Mouse (Mus musculus) MEL (cell line): Measurements from ENCODE around the gene Rps21. TPM values are rescaled to one million over a fixed set of nuclear protein-coding genes. Genes with fewer than 3 reads are reported as not detected.

Experiments used
- DNase-seq: peaks from one replicate; pipeline ENCODE4 v3.0.0; 2011; ENCODE audit warnings: low read depth, low spot score
- H3K27ac ChIP-seq: 2 replicates; pipeline ENCODE4 v1.5.1; 2012; ENCODE audit warnings: low read depth, mild to moderate bottlenecking, control low read depth, low read length, moderate library complexity; ENCODE audit not compliant: control insufficient read depth
- H3K27me3 ChIP-seq, 2 experiments: fragments of 150-350 bp in 1 of 2; sonication (generic) in 1 of 2; 2 replicates each; pipeline ENCODE4 v1.6.1; 2012; ENCODE audit warnings: low read length in 2 of 2, mild to moderate bottlenecking in 2 of 2, improper control_type of control experiment in 1 of 2, moderate library complexity in 1 of 2; ENCODE audit not compliant: insufficient read depth in 2 of 2, control insufficient read depth in 1 of 2
- H3K36me3 ChIP-seq, 2 experiments: 2 replicates each; pipeline ENCODE4 v1.6.1; 2012 to 2014; ENCODE audit warnings: low read length in 2 of 2, improper control_type of control experiment in 1 of 2, inconsistent platforms in 1 of 2, mild to moderate bottlenecking in 1 of 2; ENCODE audit not compliant: insufficient read depth in 2 of 2, control insufficient read depth in 1 of 2
- H3K4me1 ChIP-seq, 2 experiments: fragments of 150-350 bp in 1 of 2; sonication (generic) in 1 of 2; 2 replicates each; pipeline ENCODE4 v1.6.1; 2012; ENCODE audit warnings: low read length in 2 of 2, improper control_type of control experiment in 1 of 2, mild to moderate bottlenecking in 1 of 2; ENCODE audit not compliant: insufficient read depth in 2 of 2, control insufficient read depth in 1 of 2
- H3K4me3 ChIP-seq, 2 experiments: fragments of 150-350 bp in 1 of 2; sonication (generic) in 1 of 2; 2 replicates each; pipeline ENCODE4 v1.5.1; 2012; ENCODE audit warnings: low read depth in 2 of 2, low read length in 2 of 2, mild to moderate bottlenecking in 2 of 2, moderate library complexity in 2 of 2, control low read depth in 1 of 2, improper control_type of control experiment in 1 of 2; ENCODE audit not compliant: control insufficient read depth in 1 of 2, insufficient read depth in 1 of 2
- H3K79me2 ChIP-seq: 2 replicates; pipeline ENCODE4 v1.6.1; 2012; ENCODE audit warnings: mild to moderate bottlenecking, low read length, moderate library complexity; ENCODE audit not compliant: control insufficient read depth, poor library complexity, insufficient read depth
- H3K9ac ChIP-seq: 2 replicates; pipeline ENCODE4 v1.6.1; 2012; ENCODE audit warnings: low read depth, mild to moderate bottlenecking, control low read depth, low read length, moderate library complexity; ENCODE audit not compliant: control insufficient read depth, poor library complexity, severe bottlenecking
- H3K9me3 ChIP-seq: fragments of 150-350 bp; sonication (generic); replicated peaks from 2 replicates; pipeline ENCODE4 v1.6.1; 2012; ENCODE audit warnings: mild to moderate bottlenecking, low read length, improper control_type of control experiment, moderate library complexity; ENCODE audit not compliant: insufficient read depth
- BHLHE40 ChIP-seq: IDR thresholded peaks from 2 replicates; pipeline ENCODE4 v1.6.1; 2012; ENCODE audit warnings: low read depth, mild to moderate bottlenecking, inconsistent platforms, low read length, improper control_type of control experiment, borderline replicate concordance
- CTCF ChIP-seq, 3 experiments: IDR thresholded peaks in 2 of 3; conservative IDR thresholded peaks in 1 of 3; 2 replicates each; pipeline ENCODE4 v1.5.1; 2011 to 2012; ENCODE audit warnings: low read length in 3 of 3, low read depth in 2 of 3, mild to moderate bottlenecking in 2 of 3, improper control_type of control experiment in 1 of 3, inconsistent platforms in 1 of 3, mixed read lengths in 1 of 3, moderate library complexity in 1 of 3; ENCODE audit not compliant: control insufficient read depth in 1 of 3, insufficient read depth in 1 of 3, poor library complexity in 1 of 3, severe bottlenecking in 1 of 3
- E2F4 ChIP-seq: IDR thresholded peaks from 2 replicates; pipeline ENCODE4 v1.6.1; 2011; ENCODE audit warnings: low read depth, low read length, improper control_type of control experiment, borderline replicate concordance
- EP300 ChIP-seq, 2 experiments: IDR thresholded peaks; 2 replicates each; pipeline ENCODE4 v1.6.1; 2011; ENCODE audit warnings: improper control_type of control experiment in 2 of 2, low read length in 2 of 2, low read depth in 1 of 2, mild to moderate bottlenecking in 1 of 2
- ETS1 ChIP-seq: IDR thresholded peaks from 2 replicates; pipeline ENCODE4 v1.6.1; 2012; ENCODE audit warnings: low read depth, mild to moderate bottlenecking, inconsistent platforms, low read length, improper control_type of control experiment, moderate library complexity
- GATA1 ChIP-seq: IDR thresholded peaks from 2 replicates; pipeline ENCODE4 v1.6.1; 2011; ENCODE audit warnings: low read depth, low read length, improper control_type of control experiment
- JUND ChIP-seq: IDR thresholded peaks from 2 replicates; pipeline ENCODE4 v1.6.1; 2011; ENCODE audit warnings: low read depth, mild to moderate bottlenecking, improper control_type of control experiment, low read length
- KAT2A ChIP-seq: conservative IDR thresholded peaks from 2 replicates; pipeline ENCODE4 v1.6.1; 2012; ENCODE audit warnings: low read depth, low read length, improper control_type of control experiment, inconsistent platforms
- MAX ChIP-seq: IDR thresholded peaks from 2 replicates; pipeline ENCODE4 v1.6.1; 2011; ENCODE audit warnings: low read length, improper control_type of control experiment
- MAZ ChIP-seq: IDR thresholded peaks from 2 replicates; pipeline ENCODE4 v1.6.1; 2012; ENCODE audit warnings: low read depth, mild to moderate bottlenecking, inconsistent platforms, low read length, improper control_type of control experiment
- MEF2A ChIP-seq: IDR thresholded peaks from 2 replicates; pipeline ENCODE4 v1.6.1; 2014; ENCODE audit warnings: low read depth, mild to moderate bottlenecking, inconsistent platforms, low read length, improper control_type of control experiment; ENCODE audit not compliant: poor library complexity, insufficient replicate concordance, severe bottlenecking; ENCODE audit errors: extremely low read depth
- MXI1 ChIP-seq: IDR thresholded peaks from 2 replicates; pipeline ENCODE4 v1.6.1; 2011; ENCODE audit warnings: mild to moderate bottlenecking, low read depth, low read length, improper control_type of control experiment
- MYC ChIP-seq: IDR thresholded peaks from 2 replicates; pipeline ENCODE4 v1.6.1; 2011; ENCODE audit warnings: low read depth, mild to moderate bottlenecking, low read length, improper control_type of control experiment, moderate library complexity
- NELFE ChIP-seq: IDR thresholded peaks from 2 replicates; pipeline ENCODE4 v1.6.1; 2011; ENCODE audit warnings: low read depth, low read length, improper control_type of control experiment
- NRF1 ChIP-seq: IDR thresholded peaks from 2 replicates; pipeline ENCODE4 v1.6.1; 2014; ENCODE audit warnings: low read depth, mild to moderate bottlenecking, inconsistent platforms, low read length, improper control_type of control experiment, moderate library complexity; ENCODE audit not compliant: poor library complexity, insufficient read depth, severe bottlenecking
- POLR2AphosphoS5 ChIP-seq: IDR thresholded peaks from 2 replicates; pipeline ENCODE4 v1.6.1; 2012; ENCODE audit warnings: low read depth, borderline replicate concordance, mild to moderate bottlenecking, inconsistent platforms, low read length, moderate library complexity, mixed read lengths
- RAD21 ChIP-seq: IDR thresholded peaks from 2 replicates; pipeline ENCODE4 v1.6.1; 2011; ENCODE audit warnings: mild to moderate bottlenecking, low read depth, low read length, improper control_type of control experiment
- SIN3A ChIP-seq: IDR thresholded peaks from 2 replicates; pipeline ENCODE4 v1.6.1; 2012; ENCODE audit warnings: low read length, improper control_type of control experiment, inconsistent platforms
- SMC3 ChIP-seq: IDR thresholded peaks from 2 replicates; pipeline ENCODE4 v1.6.1; 2011; ENCODE audit warnings: low read depth, low read length, improper control_type of control experiment
- TAL1 ChIP-seq: IDR thresholded peaks from 2 replicates; pipeline ENCODE4 v1.6.1; 2012; ENCODE audit warnings: mild to moderate bottlenecking, inconsistent platforms, low read length, moderate library complexity, mixed read lengths
- TBP ChIP-seq: IDR thresholded peaks from 2 replicates; pipeline ENCODE4 v1.8.0; 2011; ENCODE audit warnings: low read depth, low read length, improper control_type of control experiment
- TCF12 ChIP-seq: IDR thresholded peaks from 2 replicates; pipeline ENCODE4 v1.6.1; 2014; ENCODE audit warnings: low read depth, mild to moderate bottlenecking, inconsistent platforms, low read length, improper control_type of control experiment, moderate library complexity
- UBTF ChIP-seq: IDR thresholded peaks from 2 replicates; pipeline ENCODE4 v1.6.1; 2012; ENCODE audit warnings: low read depth, mild to moderate bottlenecking, inconsistent platforms, low read length, improper control_type of control experiment, moderate library complexity, borderline replicate concordance; ENCODE audit not compliant: insufficient read depth
- USF1 ChIP-seq: IDR thresholded peaks from 2 replicates; pipeline ENCODE4 v1.6.1; 2014; ENCODE audit warnings: low read depth, mild to moderate bottlenecking, inconsistent platforms, low read length, improper control_type of control experiment, moderate library complexity
- USF2 ChIP-seq, 2 experiments: IDR thresholded peaks; 2 replicates each; pipeline ENCODE4 v1.6.1; 2011 to 2012; ENCODE audit warnings: improper control_type of control experiment in 2 of 2, low read length in 2 of 2, borderline replicate concordance in 1 of 2, inconsistent platforms in 1 of 2, low read depth in 1 of 2, mild to moderate bottlenecking in 1 of 2; ENCODE audit not compliant: insufficient read depth in 1 of 2
- ZMIZ1 ChIP-seq: IDR thresholded peaks from 2 replicates; pipeline ENCODE4 v1.6.1; 2012; ENCODE audit warnings: low read depth, mild to moderate bottlenecking, inconsistent platforms, low read length, improper control_type of control experiment, moderate library complexity
- ZNF384 ChIP-seq: IDR thresholded peaks from 2 replicates; pipeline ENCODE4 v1.6.1; 2012; ENCODE audit warnings: low read depth, mild to moderate bottlenecking, inconsistent platforms, low read length, improper control_type of control experiment
- polyA plus RNA-seq, 2 experiments: library from polyadenylated mRNA; stranded (reverse) in 1 of 2; unstranded in 1 of 2; fragments of >175 nt in 1 of 2; fragments of >200 nt in 1 of 2; gene quantifications; 2 replicates each; pipeline versions ENCODE4 v1.2.1 to v1.2.4; 2012; ENCODE audit warnings: low replicate concordance in 2 of 2, low read depth in 1 of 2; ENCODE audit not compliant: insufficient read length in 2 of 2, insufficient read depth in 1 of 2, missing spikeins in 1 of 2
- total RNA-seq: library from RNA; depleted of rRNA; stranded (reverse); fragments of 300-350 nt; gene quantifications from 2 replicates; pipeline ENCODE4 v1.2.3, GENCODE M21; 2012

Rps21 gene
- total and polyA plus RNA-seq, 3 experiments, result 995 to 4,916 (median 1,182) TPM

- TF ChIP-seq MXI1, result 0 out of 2 replicates have a peak, but pooled peaks have one; percentile 10
Observed at GRCm38 (mm10) chr2:180236930-180237329, 20.2 kb upstream of the Rps21 start (continued).

- Histone ChIP-seq H3K9me3 (no peaks in the 10 kb centered on the region), H3K36me3 (peaks cover 0 to 24% of the 10 kb centered on the region in 2 experiments; a peak in 2 of 4 replicates)
- no peak for TF ChIP-seq BHLHE40
- TF ChIP-seq ZNF384, result peak; percentile 15; the same call in 1 of the 2 replicates
- TF ChIP-seq, all 39 proteins: peak for 1
- H3K27ac ChIP-seq, result peak overlapping the region; percentile 52
- peaks cover 9 to 34% of the 10 kb centered on the region in 2 experiments for H3K4me1 ChIP-seq
- no peaks in the 10 kb centered on the region for H3K27me3 ChIP-seq
- H3K9ac ChIP-seq, result no peak overlapping the region
- DNase-seq, result no peak
- no peak overlapping the region for H3K4me3 ChIP-seq
- no peaks in the 10 kb centered on the region for H3K79me2 ChIP-seq
Observed at GRCm38 (mm10) chr2:180237601-180238345, 19.4 kb upstream of the Rps21 start.

GRCm38 (mm10) chr2:180238591-180238990 is 18.6 kb upstream of the Rps21 start:
- peak overlapping the region; percentile 56 for H3K27ac ChIP-seq
- no peaks in the 10 kb centered on the region for H3K9me3 ChIP-seq
- no peak overlapping the region for H3K9ac ChIP-seq
- H3K4me1 ChIP-seq, result peaks cover 9 to 34% of the 10 kb centered on the region in 2 experiments
- H3K79me2 ChIP-seq, result no peaks in the 10 kb centered on the region
- peak; percentile 79 for DNase-seq
- H3K4me3 ChIP-seq, result no peak overlapping the region
- H3K27me3 ChIP-seq, result no peaks in the 10 kb centered on the region
- H3K36me3 ChIP-seq, result peaks cover 0 to 24% of the 10 kb centered on the region in 2 experiments; a peak in 2 of 4 replicates
- no peak for TF ChIP-seq KAT2A
- TF ChIP-seq TBP, result no peak
- peak in 1 of 3 experiments; percentile 7; a peak in 1 of 6 replicates for TF ChIP-seq CTCF (IDR thresholded peaks at IDR 0.05 in 2 of 3, conservative IDR thresholded peaks at IDR 0.05 in 1 of 3; ENCODE audit: control insufficient read depth in 1 of 3, insufficient read depth in 1 of 3, low read depth in 2 of 3, low read length in 3 of 3, poor library complexity in 1 of 3, severe bottlenecking in 1 of 3)
- TF ChIP-seq MAX, result peak; percentile 51; the same call in 1 of the 2 replicates
- peak; percentile 66; the same call in 1 of the 2 replicates for TF ChIP-seq JUND
- TF ChIP-seq GATA1, result peak; percentile 81
- TF ChIP-seq SIN3A, result peak; percentile 46; the same call in 1 of the 2 replicates
- TF ChIP-seq TCF12, result peak; percentile 67
- peak; percentile 93 for TF ChIP-seq ETS1
- TF ChIP-seq ZMIZ1, result no peak
- TF ChIP-seq E2F4, result no peak
- 0 out of 2 replicates have a peak, but pooled peaks have one; percentile 23 for TF ChIP-seq MAZ
- TF ChIP-seq UBTF, result no peak
- TF ChIP-seq MEF2A, result no peak
- no peak for TF ChIP-seq SMC3
- TF ChIP-seq NRF1, result no peak
- no peak for TF ChIP-seq USF2 (IDR thresholded peaks at IDR 0.05; ENCODE audit: borderline replicate concordance in 1 of 2, insufficient read depth in 1 of 2, low read depth in 1 of 2, low read length in 2 of 2)
- no peak for TF ChIP-seq USF1
- no peak for TF ChIP-seq NELFE
- TF ChIP-seq MYC, result peak; percentile 59; the same call in 1 of the 2 replicates
- peak; percentile 79 to 80 for TF ChIP-seq EP300 (IDR thresholded peaks at IDR 0.05; ENCODE audit: low read depth in 1 of 2, low read length in 2 of 2)
- peak; percentile 73 for TF ChIP-seq TAL1
- no peak for TF ChIP-seq POLR2AphosphoS5
- TF ChIP-seq RAD21, result no peak
